Mouse (Mus musculus) intestine, postnatal 0 days (tissue): ENCODE results near the gene Hoxd11. TPM values are rescaled to one million over a fixed set of nuclear protein-coding genes. Genes with fewer than 3 reads are reported as not detected.
A peak's percentile ranks its signal among the peaks of the same experiment; 100 is the strongest.

Experiments
- ATAC-seq: fragments of 200-750 bp; cut with Nextera tagmentation; 2 replicates; pipeline ENCODE4 v1.8.0; 2017; ENCODE audit warnings: mild to moderate bottlenecking, moderate TSS enrichment, moderate library complexity
- H3K27ac ChIP-seq: fragments of 300-500 bp; sonication (generic); 2 replicates; pipeline ENCODE4 v1.5.1; 2014; ENCODE audit warnings: mild to moderate bottlenecking, low read depth, low read length, moderate library complexity
- H3K27me3 ChIP-seq: fragments of 300-500 bp; sonication (generic); replicated peaks from 2 replicates; pipeline ENCODE4 v1.6.1; 2014; ENCODE audit warnings: low read length, mixed read lengths; ENCODE audit not compliant: control insufficient read depth, insufficient read depth
- H3K36me3 ChIP-seq: fragments of 300-500 bp; sonication (generic); 2 replicates; pipeline ENCODE4 v1.6.1; 2014; ENCODE audit warnings: mild to moderate bottlenecking, moderate library complexity; ENCODE audit not compliant: control insufficient read depth, insufficient read depth
- H3K4me1 ChIP-seq: fragments of 300-500 bp; sonication (generic); replicated peaks from 2 replicates; pipeline ENCODE4 v1.6.1; 2014; ENCODE audit warnings: antibody characterized with exemption, low read length, mixed read lengths; ENCODE audit not compliant: control insufficient read depth, insufficient read depth
- H3K4me2 ChIP-seq: fragments of 300-500 bp; sonication (generic); replicated peaks from 2 replicates; pipeline ENCODE4 v1.6.1; 2014; ENCODE audit warnings: low read depth, mild to moderate bottlenecking, moderate library complexity
- H3K4me3 ChIP-seq: fragments of 300-500 bp; sonication (generic); 2 replicates; pipeline ENCODE4 v1.5.1; 2014; ENCODE audit warnings: low read depth, low read length
- H3K9ac ChIP-seq: fragments of 300-500 bp; sonication (generic); 2 replicates; pipeline ENCODE4 v1.6.1; 2014; ENCODE audit warnings: mild to moderate bottlenecking, low read depth, low read length
- H3K9me3 ChIP-seq: fragments of 300-500 bp; sonication (generic); 2 replicates; pipeline ENCODE4 v1.6.1; 2016; ENCODE audit warnings: mixed run types; ENCODE audit not compliant: control insufficient read depth
- CTCF ChIP-seq: sonication (generic); IDR thresholded peaks from 2 replicates; pipeline ENCODE4 v1.5.1; 2016; ENCODE audit warnings: low read depth, mild to moderate bottlenecking, control low read depth, antibody characterized with exemption, moderate library complexity
- WGBS: fragments of 180-500 bp; shearing (Covaris S2); extraction: QIAGEN DNeasy Blood & Tissue Kit; methylation state at CpG from one replicate; pipeline ENCODE4 v1.1.7; 2014; 5-methylcytosine and 5-hydroxymethylcytosine counted together
- polyA plus RNA-seq: library from polyadenylated mRNA; unstranded; fragments of >200 nt; fragmentation: Nextera tagmentation; extraction: Ambion mirVana; gene quantifications from 2 replicates; pipeline ENCODE4 v1.2.1, GENCODE M21; 2015

Hoxd11 gene
- polyA plus RNA-seq, 1 experiment from 2014 or later: 0.64 TPM

GRCm38 (mm10) chr2:74653781-74654535 lies 25.4 kb upstream of the Hoxd11 start:
- H3K9ac ChIP-seq: no peak overlapping the region
- WGBS: 16% methylated on average over 17 of the region's 17 CpGs
- H3K4me2 ChIP-seq: no peak overlapping the region
- no peaks in the 10 kb centered on the region for H3K9me3 ChIP-seq
- TF ChIP-seq CTCF: no peak
- H3K27ac ChIP-seq: no peak overlapping the region
- no peaks in the 10 kb centered on the region for H3K36me3 ChIP-seq
- ATAC-seq: no peak
- H3K4me1 ChIP-seq: no peaks in the 10 kb centered on the region
- no peak overlapping the region for H3K4me3 ChIP-seq
- peaks cover 94% of the 10 kb centered on the region for H3K27me3 ChIP-seq

- ATAC-seq: peak; percentile 16; the same call in 1 of the 2 replicates
- Histone ChIP-seq H3K4me2 (no peak overlapping the region), H3K9ac (no peak overlapping the region), H3K36me3 (no peaks in the 10 kb centered on the region), H3K4me3 (peak overlapping the region; percentile 36), H3K27me3 (peaks cover 94% of the 10 kb centered on the region), H3K9me3 (no peaks in the 10 kb centered on the region), H3K27ac (no peak overlapping the region), H3K4me1 (no peaks in the 10 kb centered on the region)
- 5% methylated on average over 20 of the region's 20 CpGs for WGBS
- TF ChIP-seq CTCF: no peak
These were observed 24.5 kb upstream of the Hoxd11 start for GRCm38 (mm10) chr2:74654743-74655419.

GRCm38 (mm10) chr2:74655420-74655781 lies 24.0 kb upstream of the Hoxd11 start:
- no peaks in the 10 kb centered on the region for H3K4me1 ChIP-seq
- no peaks in the 10 kb centered on the region for H3K9me3 ChIP-seq
- H3K27ac ChIP-seq: no peak overlapping the region
- peak; percentile 38; the same call in 1 of the 2 replicates for ATAC-seq
- H3K27me3 ChIP-seq: peaks cover 94% of the 10 kb centered on the region
- peak overlapping the region; percentile 36 for H3K4me3 ChIP-seq
- no peaks in the 10 kb centered on the region for H3K36me3 ChIP-seq
- peak overlapping the region; percentile 62 for H3K4me2 ChIP-seq
- H3K9ac ChIP-seq: no peak overlapping the region
- 1% methylated on average over 33 of the region's 47 CpGs for WGBS
- TF ChIP-seq CTCF: peak; percentile 70

- peak; percentile 10; the same call in 1 of the 2 replicates for ATAC-seq
These were observed 23.3 kb upstream of the Hoxd11 start for GRCm38 (mm10) chr2:74655821-74656631.

GRCm38 (mm10) chr2:74656632-74657021 lies 22.7 kb upstream of the Hoxd11 start:
- Histone ChIP-seq H3K9ac (no peak overlapping the region), H3K27me3 (peaks cover 94% of the 10 kb centered on the region), H3K27ac (no peak overlapping the region), H3K4me1 (no peaks in the 10 kb centered on the region), H3K4me3 (no peak overlapping the region), H3K9me3 (no peaks in the 10 kb centered on the region), H3K36me3 (no peaks in the 10 kb centered on the region), H3K4me2 (no peak overlapping the region)
- no peak for TF ChIP-seq CTCF
- WGBS: 5% methylated on average over 4 of the region's 4 CpGs
- no peak for ATAC-seq

More at GRCm38 (mm10) chr2:74655821-74656631, 23.3 kb upstream of the Hoxd11 start:
- peaks cover 94% of the 10 kb centered on the region for H3K27me3 ChIP-seq
- peak overlapping the region; percentile 36 for H3K4me3 ChIP-seq
- peak overlapping the region; percentile 62 for H3K4me2 ChIP-seq
- no peak overlapping the region for H3K27ac ChIP-seq
- H3K9ac ChIP-seq: no peak overlapping the region
- no peaks in the 10 kb centered on the region for H3K4me1 ChIP-seq
- under 1% methylated on average over 64 of the region's 69 CpGs for WGBS
- H3K36me3 ChIP-seq: no peaks in the 10 kb centered on the region
- H3K9me3 ChIP-seq: no peaks in the 10 kb centered on the region
- TF ChIP-seq CTCF: no peak
